Mouse (Mus musculus) forebrain, postnatal 0 days (tissue): Measurements from ENCODE around the gene Cask. TPM values are rescaled to one million over a fixed set of nuclear protein-coding genes. Genes with fewer than 3 reads are reported as not detected.
A peak's percentile ranks its signal among the peaks of the same experiment; 100 is the strongest.

ENCODE experiments used
- ATAC-seq: fragments of 200-750 bp; cut with Nextera tagmentation; 2 replicates; pipeline ENCODE4 v1.8.0; 2017; ENCODE audit warnings: mild to moderate bottlenecking, moderate library complexity
- DNase-seq: peaks from one replicate; pipeline ENCODE4 v3.0.0-alpha.2; 2015
- H3K27ac ChIP-seq: fragments of 300-500 bp; sonication (generic); 2 replicates; pipeline ENCODE4 v1.5.1; 2014; ENCODE audit warnings: low read depth, mild to moderate bottlenecking, antibody characterized with exemption, low read length, moderate library complexity, mixed read lengths
- H3K27me3 ChIP-seq: fragments of 300-500 bp; sonication (generic); 2 replicates; pipeline ENCODE4 v1.6.1; 2014; ENCODE audit warnings: mild to moderate bottlenecking, low read length, mixed read lengths; ENCODE audit not compliant: insufficient read depth
- H3K36me3 ChIP-seq: fragments of 300-500 bp; sonication (generic); 2 replicates; pipeline ENCODE4 v1.6.1; 2014; ENCODE audit warnings: mild to moderate bottlenecking, moderate library complexity; ENCODE audit not compliant: insufficient read depth
- H3K4me1 ChIP-seq: fragments of 300-500 bp; sonication (generic); 2 replicates; pipeline ENCODE4 v1.6.1; 2014; ENCODE audit warnings: antibody characterized with exemption; ENCODE audit not compliant: insufficient read depth
- H3K4me2 ChIP-seq: fragments of 300-500 bp; sonication (generic); 2 replicates; pipeline ENCODE4 v1.6.1; 2014; ENCODE audit warnings: low read depth, mild to moderate bottlenecking, moderate library complexity
- H3K4me3 ChIP-seq: fragments of 300-500 bp; sonication (generic); 2 replicates; pipeline ENCODE4 v1.5.1; 2014; ENCODE audit warnings: low read depth, low read length, mixed read lengths
- H3K9ac ChIP-seq: fragments of 300-500 bp; sonication (generic); 2 replicates; pipeline ENCODE4 v1.6.1; 2014; ENCODE audit warnings: mild to moderate bottlenecking
- H3K9me3 ChIP-seq: fragments of 300-500 bp; sonication (generic); 2 replicates; pipeline ENCODE4 v1.6.1; 2016; ENCODE audit warnings: low read length
- CTCF ChIP-seq: sonication (generic); IDR thresholded peaks from 2 replicates; pipeline ENCODE4 v1.5.1; 2016; ENCODE audit warnings: antibody characterized with exemption, control low read depth, low read depth
- WGBS: fragments of 180-500 bp; shearing (Covaris S2); extraction: QIAGEN DNeasy Blood & Tissue Kit; methylation state at CpG from one replicate; pipeline ENCODE4 v1.1.7; 2014; 5-methylcytosine and 5-hydroxymethylcytosine counted together
- polyA plus RNA-seq: library from polyadenylated mRNA; unstranded; fragments of >200 nt; fragmentation: Nextera tagmentation; extraction: Ambion mirVana; gene quantifications from 2 replicates; pipeline ENCODE4 v1.2.1, GENCODE M21; 2015
- total RNA-seq: library from RNA; depleted of rRNA; stranded (reverse); fragments of >200 nt; gene quantifications from 2 replicates; pipeline ENCODE4 v1.2.3, GENCODE M21; 2014; rRNA removed

Gene Cask
- total RNA-seq (143 and 183 TPM in 2 replicates), polyA plus RNA-seq (37.4 and 57.9 TPM in 2 replicates)

GRCm38 (mm10) chrX:13851285-13851684, at the start of gene Cask:
TSS of gene Cask (minus strand) at chrX:13851367.
- Histone ChIP-seq H3K27ac (no peak within 1 kb of the TSS), H3K27me3 (no peaks in the 10 kb centered on the region), H3K9me3 (no peaks in the 10 kb centered on the region), H3K4me1 (no peaks in the 10 kb centered on the region), H3K4me3 (no peak within 1 kb of the TSS), H3K9ac (no peak within 1 kb of the TSS), H3K4me2 (no peak within 1 kb of the TSS), H3K36me3 (no peaks in the 10 kb centered on the region)
- WGBS, result 58% methylated on average over 4 of the region's 4 CpGs
- ATAC-seq, result no peak
- DNase-seq, result no peak
- TF ChIP-seq CTCF, result no peak

GRCm38 (mm10) chrX:13889976-13890375, 38.8 kb upstream of the Cask start:
- H3K36me3 ChIP-seq, result no peaks in the 10 kb centered on the region
- no peak for DNase-seq
- TF ChIP-seq CTCF, result no peak
- no peak overlapping the region for H3K9ac ChIP-seq
- no peak overlapping the region for H3K27ac ChIP-seq
- H3K4me1 ChIP-seq, result no peaks in the 10 kb centered on the region
- 83% methylated on average over 2 of the region's 2 CpGs for WGBS
- H3K4me2 ChIP-seq, result no peak overlapping the region
- H3K4me3 ChIP-seq, result no peak overlapping the region
- no peaks in the 10 kb centered on the region for H3K9me3 ChIP-seq
- no peaks in the 10 kb centered on the region for H3K27me3 ChIP-seq
- ATAC-seq, result no peak

GRCm38 (mm10) chrX:13884348-13884747, 33.2 kb upstream of the Cask start:
- Histone ChIP-seq H3K27ac (no peak overlapping the region), H3K4me3 (no peak overlapping the region), H3K9ac (no peak overlapping the region), H3K27me3 (no peaks in the 10 kb centered on the region), H3K4me2 (no peak overlapping the region), H3K4me1 (no peaks in the 10 kb centered on the region), H3K9me3 (no peaks in the 10 kb centered on the region), H3K36me3 (no peaks in the 10 kb centered on the region)
- ATAC-seq (no peak), DNase-seq (no peak)
- WGBS, result 61% methylated on average over 1 of the region's 1 CpGs
- no peak for TF ChIP-seq CTCF

GRCm38 (mm10) chrX:13881969-13882368, 30.8 kb upstream of the Cask start:
- Histone ChIP-seq H3K4me1 (no peaks in the 10 kb centered on the region), H3K9me3 (no peaks in the 10 kb centered on the region), H3K27ac (no peak overlapping the region), H3K27me3 (no peaks in the 10 kb centered on the region), H3K36me3 (no peaks in the 10 kb centered on the region), H3K4me3 (no peak overlapping the region), H3K9ac (no peak overlapping the region), H3K4me2 (no peak overlapping the region)
- no peak for ATAC-seq
- no peak for DNase-seq
- TF ChIP-seq CTCF, result no peak
- WGBS, result 26% methylated on average over 6 of the region's 6 CpGs

GRCm38 (mm10) chrX:13860145-13860544, 9.0 kb upstream of the Cask start:
- no peaks in the 10 kb centered on the region for H3K27me3 ChIP-seq
- H3K4me3 ChIP-seq, result no peak overlapping the region
- no peak overlapping the region for H3K4me2 ChIP-seq
- no peaks in the 10 kb centered on the region for H3K4me1 ChIP-seq
- no peak for TF ChIP-seq CTCF
- no peaks in the 10 kb centered on the region for H3K36me3 ChIP-seq
- 78% methylated on average over 4 of the region's 4 CpGs for WGBS
- ATAC-seq (no peak), DNase-seq (no peak)
- no peak overlapping the region for H3K9ac ChIP-seq
- no peaks in the 10 kb centered on the region for H3K9me3 ChIP-seq
- H3K27ac ChIP-seq, result no peak overlapping the region

- WGBS, result 85% methylated on average over 9 of the region's 9 CpGs
- H3K27ac ChIP-seq, result no peak overlapping the region
These were observed 7.9 kb upstream of the Cask start for GRCm38 (mm10) chrX:13859051-13859450.

GRCm38 (mm10) chrX:13848473-13848872, 2.7 kb downstream of the Cask start:
- H3K9ac ChIP-seq, result no peak overlapping the region
- H3K4me1 ChIP-seq, result no peaks in the 10 kb centered on the region
- H3K36me3 ChIP-seq, result no peaks in the 10 kb centered on the region
- H3K27ac ChIP-seq, result no peak overlapping the region
- no peaks in the 10 kb centered on the region for H3K9me3 ChIP-seq
- TF ChIP-seq CTCF, result no peak
- no peaks in the 10 kb centered on the region for H3K27me3 ChIP-seq
- no peak overlapping the region for H3K4me3 ChIP-seq
- no peak for DNase-seq
- 97% methylated on average over 1 of the region's 1 CpGs for WGBS
- ATAC-seq, result no peak
- H3K4me2 ChIP-seq, result no peak overlapping the region

More at GRCm38 (mm10) chrX:13859051-13859450, 7.9 kb upstream of the Cask start:
- ATAC-seq, result no peak
- H3K9ac ChIP-seq, result no peak overlapping the region
- no peak for DNase-seq
- no peaks in the 10 kb centered on the region for H3K9me3 ChIP-seq
- no peak overlapping the region for H3K4me3 ChIP-seq
- no peak overlapping the region for H3K4me2 ChIP-seq
- H3K27me3 ChIP-seq, result no peaks in the 10 kb centered on the region
- no peak for TF ChIP-seq CTCF
- H3K36me3 ChIP-seq, result no peaks in the 10 kb centered on the region
- H3K4me1 ChIP-seq, result no peaks in the 10 kb centered on the region

- TF ChIP-seq CTCF, result no peak
These were observed 3.7 kb downstream of the Cask start for GRCm38 (mm10) chrX:13847502-13847851.

More at GRCm38 (mm10) chrX:13847502-13847851, 3.7 kb downstream of the Cask start:
- no peaks in the 10 kb centered on the region for H3K27me3 ChIP-seq
- H3K4me3 ChIP-seq, result peak overlapping the region; percentile 55
- peak overlapping the region; percentile 95 for H3K27ac ChIP-seq
- peak overlapping the region; percentile 46 for H3K4me2 ChIP-seq
- peak; percentile 14 for ATAC-seq
- no peaks in the 10 kb centered on the region for H3K36me3 ChIP-seq
- no peaks in the 10 kb centered on the region for H3K4me1 ChIP-seq
- WGBS, result 26% methylated on average over 7 of the region's 7 CpGs
- peak overlapping the region; percentile 69 for H3K9ac ChIP-seq
- no peaks in the 10 kb centered on the region for H3K9me3 ChIP-seq
- peak; percentile 65 for DNase-seq
